Mouse (Mus musculus) liver, embryonic 15.5 days (tissue): ENCODE measurements around the gene Ppa1. TPM values are rescaled to one million over a fixed set of nuclear protein-coding genes. Genes with fewer than 3 reads are reported as not detected.
"Not testable (repeated sequence)": the region's sequence is repeated elsewhere in the genome, so short reads cannot be mapped to it uniquely, and the experiment has no call there.

Source experiments
- ATAC-seq: fragments of 200-750 bp; cut with Nextera tagmentation; 2 replicates; pipeline ENCODE4 v1.8.0; 2017; ENCODE audit warnings: moderate number of reproducible peaks, mild to moderate bottlenecking, moderate library complexity; ENCODE audit not compliant: insufficient read depth
- H3K27ac ChIP-seq: fragments of 300-500 bp; sonication (generic); replicated peaks from 2 replicates; pipeline ENCODE4 v1.5.1; 2015; ENCODE audit warnings: mild to moderate bottlenecking, inconsistent platforms
- H3K27me3 ChIP-seq: fragments of 300-500 bp; sonication (generic); 2 replicates; pipeline ENCODE4 v1.6.1; 2015; ENCODE audit warnings: mild to moderate bottlenecking, inconsistent platforms
- H3K36me3 ChIP-seq: fragments of 300-500 bp; sonication (generic); replicated peaks from 2 replicates; pipeline ENCODE4 v1.6.1; 2015; ENCODE audit warnings: moderate library complexity, mild to moderate bottlenecking, inconsistent platforms
- H3K4me1 ChIP-seq: fragments of 300-500 bp; sonication (generic); replicated peaks from 2 replicates; pipeline ENCODE4 v1.6.1; 2015; ENCODE audit warnings: inconsistent platforms
- H3K4me2 ChIP-seq: fragments of 300-500 bp; sonication (generic); 2 replicates; pipeline ENCODE4 v1.6.1; 2015; ENCODE audit warnings: moderate library complexity, mild to moderate bottlenecking, inconsistent platforms
- H3K4me3 ChIP-seq: fragments of 300-500 bp; sonication (generic); replicated peaks from 2 replicates; pipeline ENCODE4 v1.5.1; 2015; ENCODE audit warnings: mild to moderate bottlenecking, inconsistent platforms
- H3K9ac ChIP-seq: fragments of 300-500 bp; sonication (generic); 2 replicates; pipeline ENCODE4 v1.6.1; 2015; ENCODE audit warnings: moderate library complexity, mild to moderate bottlenecking, inconsistent platforms
- H3K9me3 ChIP-seq: fragments of 300-500 bp; sonication (generic); replicated peaks from 2 replicates; pipeline ENCODE4 v1.6.1; 2016; ENCODE audit warnings: inconsistent platforms
- WGBS: fragments of 180-500 bp; shearing (Covaris S2); methylation state at CpG from one replicate; pipeline ENCODE4 v1.1.7; 2015; ENCODE audit warnings: mixed read lengths; ENCODE audit not compliant: insufficient replicate concordance; 5-methylcytosine and 5-hydroxymethylcytosine counted together
- polyA plus RNA-seq: library from polyadenylated mRNA; unstranded; fragments of >200 nt; fragmentation: Nextera tagmentation; extraction: Ambion mirVana; gene quantifications from 2 replicates; pipeline ENCODE4 v1.2.1, GENCODE M21; 2015

Ppa1 gene
- polyA plus RNA-seq, result 91.9 and 92.6 TPM in 2 replicates

DNA sequence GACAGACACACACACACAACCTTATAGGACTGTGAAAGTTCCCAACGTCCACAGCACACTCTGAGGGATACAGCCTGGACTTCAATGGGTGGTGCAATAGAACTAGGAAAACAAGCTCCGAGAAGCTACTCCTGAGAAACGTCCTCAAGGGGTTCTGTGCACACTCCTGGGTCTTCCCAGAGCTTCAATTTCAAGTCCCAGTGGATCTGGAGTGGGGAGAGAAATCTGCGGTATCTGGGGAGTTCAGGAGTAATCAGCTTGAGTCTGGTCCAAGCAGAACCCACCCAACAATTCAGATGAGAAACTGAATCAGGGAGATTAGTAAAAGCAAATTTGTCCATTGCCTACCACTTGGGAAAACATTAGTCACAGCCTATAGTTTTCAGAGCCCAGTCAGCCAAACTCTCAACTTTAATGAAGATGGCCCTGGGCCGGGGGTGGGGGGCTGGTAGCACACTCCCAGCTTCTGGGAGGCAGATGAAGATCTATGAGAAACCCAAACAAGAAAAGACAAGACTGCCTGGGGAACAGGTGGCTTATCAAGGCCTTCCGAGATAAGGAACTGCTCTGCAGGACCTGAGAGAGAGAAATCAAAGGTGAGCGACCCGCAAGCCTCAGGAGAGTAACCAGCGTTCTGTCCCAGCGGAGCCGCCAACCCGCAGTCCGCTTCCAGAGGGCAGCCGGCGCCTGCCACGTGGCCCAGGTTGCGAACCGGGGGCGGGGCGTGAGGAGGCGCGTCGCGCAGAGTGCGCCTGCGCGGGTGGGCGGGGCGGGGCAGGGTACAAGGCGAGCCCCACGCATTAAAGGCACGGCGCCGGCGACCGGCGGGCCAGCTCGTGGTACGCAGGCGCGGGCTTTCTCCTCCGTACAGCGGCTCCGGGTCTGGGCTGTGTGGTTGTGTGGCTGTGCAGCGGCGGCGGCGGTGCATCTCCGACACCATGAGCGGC, at the start of gene Ppa1:
Gene Ppa1 (plus strand): TSS at position 763 of the 947 bp plus-strand sequence.
- Histone ChIP-seq H3K27me3 (no peaks in the 10 kb centered on the region), H3K27ac (peak within 1 kb of the TSS; percentile 79), H3K9me3 (no peaks in the 10 kb centered on the region), H3K4me2 (peak within 1 kb of the TSS; percentile 97), H3K36me3 (no peaks in the 10 kb centered on the region), H3K4me1 (peaks cover 23% of the 10 kb centered on the region), H3K4me3 (peak within 1 kb of the TSS; percentile 81), H3K9ac (peak within 1 kb of the TSS; percentile 80)
- WGBS, result 2% methylated on average over 50 of the region's 50 CpGs
- peak; percentile 93 for ATAC-seq

DNA sequence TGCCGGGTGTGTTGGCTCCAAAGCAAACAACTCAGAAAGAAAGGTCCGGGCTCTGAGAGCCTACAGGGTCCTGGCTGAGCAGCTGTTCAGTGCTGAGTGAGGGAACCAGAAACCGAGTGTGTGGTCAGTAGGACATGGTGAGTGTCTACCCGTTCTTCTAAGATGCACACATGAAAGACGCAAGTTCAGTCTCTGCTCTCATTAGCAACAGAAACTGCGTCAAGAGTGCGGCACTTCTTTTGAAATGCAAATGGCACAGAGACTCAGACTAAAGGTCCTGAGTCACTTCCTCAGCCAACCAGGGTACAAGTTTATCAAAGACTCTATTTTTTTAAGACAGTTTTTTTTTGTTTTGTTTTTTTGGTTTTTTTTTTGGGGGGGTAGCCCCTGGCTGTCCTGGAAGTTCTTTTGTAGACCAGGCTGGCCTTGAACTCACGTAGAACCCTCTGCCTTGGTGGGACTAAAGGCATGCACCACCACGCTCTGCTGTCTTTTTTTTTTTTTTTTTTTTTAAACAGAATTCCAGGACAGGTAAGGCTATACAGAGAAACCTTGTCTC, 48.7 kb upstream of the Ppa1 start:
- Histone ChIP-seq H3K4me2 (no peak overlapping the region), H3K27me3 (peaks cover 54% of the 10 kb centered on the region), H3K9ac (no peak overlapping the region), H3K4me1 (peaks cover 5% of the 10 kb centered on the region), H3K9me3 (no peaks in the 10 kb centered on the region), H3K36me3 (no peaks in the 10 kb centered on the region), H3K4me3 (no peak overlapping the region), H3K27ac (no peak overlapping the region)
- no peak for ATAC-seq
- WGBS, result 58% methylated on average over 9 of the region's 9 CpGs

DNA sequence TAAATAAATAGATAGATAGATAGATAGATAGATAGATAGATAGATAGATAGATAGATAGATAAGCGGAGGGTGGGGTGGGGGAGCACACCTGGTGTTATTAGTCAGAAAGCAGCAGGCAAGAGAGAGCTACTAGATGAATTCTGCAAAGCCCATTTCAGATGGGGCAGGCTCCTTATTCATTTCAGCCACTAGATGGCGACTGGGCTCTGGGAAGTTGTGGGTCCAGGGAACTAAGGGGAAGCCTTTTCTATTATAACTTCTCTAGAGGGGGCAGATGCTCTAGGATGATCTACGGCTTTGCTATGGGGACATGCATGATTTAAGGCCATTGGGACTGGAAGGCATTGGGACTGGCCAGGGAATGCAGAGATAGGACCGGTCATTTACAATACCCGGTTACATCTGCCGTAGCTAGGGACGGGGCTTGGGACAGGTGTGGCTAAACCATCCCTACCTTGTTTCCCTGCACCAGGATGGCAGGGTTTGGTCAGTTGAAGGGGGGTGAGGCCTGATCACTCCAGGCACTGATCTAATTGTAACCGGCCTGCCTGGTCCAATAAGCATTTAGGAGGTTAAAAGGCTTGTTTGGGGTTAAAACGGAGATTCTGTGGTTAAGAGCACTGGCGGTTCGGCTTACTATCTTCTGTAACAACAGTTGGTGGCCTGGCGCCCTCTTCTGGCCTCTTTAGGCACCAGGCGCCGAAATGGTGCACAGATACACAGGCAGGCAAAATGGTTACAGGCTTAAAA, 45.9 kb upstream of the Ppa1 start:
- Histone ChIP-seq H3K27ac (no peak overlapping the region), H3K4me3 (peak overlapping the region; percentile 21), H3K27me3 (peaks cover 28% of the 10 kb centered on the region), H3K36me3 (no peaks in the 10 kb centered on the region), H3K4me2 (peak overlapping the region; percentile 59), H3K9ac (no peak overlapping the region), H3K9me3 (no peaks in the 10 kb centered on the region), H3K4me1 (peaks cover 5% of the 10 kb centered on the region)
- 8% methylated on average over 14 of the region's 14 CpGs for whole genome bisulfite sequencing
- peak; percentile 58; the same call in 1 of the 2 replicates for ATAC-seq

DNA sequence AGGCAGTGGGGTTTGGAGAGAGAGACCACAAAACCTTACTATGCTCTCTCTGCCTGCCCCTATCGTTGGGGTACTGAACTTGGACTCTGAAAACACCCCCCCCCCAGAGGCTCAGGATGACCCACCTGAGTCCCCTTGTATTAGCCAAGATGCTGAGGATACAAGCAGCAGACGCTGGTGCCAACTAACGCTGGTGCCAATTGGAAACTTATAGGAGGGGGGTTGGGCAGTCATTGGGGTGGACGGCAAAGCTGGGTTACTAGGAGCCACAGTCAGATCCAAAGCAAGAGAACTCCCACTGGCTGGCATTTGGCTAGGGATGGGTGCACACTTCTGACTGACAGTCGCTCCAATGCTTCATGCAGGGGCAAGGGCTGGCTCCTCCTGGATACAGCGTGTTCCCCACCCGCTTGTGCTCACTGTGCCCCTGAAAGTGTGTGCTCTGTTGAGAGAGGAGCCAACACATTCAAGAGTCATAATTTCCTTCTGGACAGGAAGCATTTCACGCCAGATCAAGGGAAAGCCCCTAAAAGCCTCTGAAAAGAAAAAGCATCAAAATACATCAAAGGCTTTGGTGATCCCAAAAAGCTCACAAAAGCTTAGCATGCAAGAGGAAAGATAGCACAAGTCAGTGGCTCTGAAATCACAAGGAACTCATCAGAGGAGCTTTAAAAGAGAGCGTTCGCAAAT, 43.8 kb upstream of the Ppa1 start:
- Histone ChIP-seq H3K4me2 (no peak overlapping the region), H3K4me3 (no peak overlapping the region), H3K9me3 (no peaks in the 10 kb centered on the region), H3K27me3 (peaks cover 12% of the 10 kb centered on the region), H3K4me1 (peaks cover 5% of the 10 kb centered on the region), H3K36me3 (no peaks in the 10 kb centered on the region), H3K27ac (no peak overlapping the region), H3K9ac (no peak overlapping the region)
- ATAC-seq, result no peak
- WGBS, result 61% methylated on average over 10 of the region's 10 CpGs

DNA sequence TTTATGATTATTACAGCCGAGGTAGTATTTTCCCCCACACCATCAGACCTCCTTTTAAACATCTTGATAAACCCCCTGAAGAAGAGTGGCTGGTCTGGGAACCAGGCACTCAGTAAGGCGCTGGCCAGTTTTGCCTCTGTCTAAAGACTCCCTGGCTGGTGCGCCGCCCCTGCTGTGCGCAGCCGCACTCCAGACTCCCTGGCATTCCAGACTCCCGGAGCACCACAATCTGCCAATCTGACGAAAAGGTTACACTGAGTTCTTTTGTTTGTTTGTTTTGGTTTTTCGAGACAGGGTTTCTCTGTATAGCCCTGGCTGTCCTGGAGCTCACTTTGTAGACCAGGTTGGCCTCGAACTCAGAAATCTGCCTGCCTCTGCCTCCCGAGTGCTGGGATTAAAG, 43.0 kb upstream of the Ppa1 start:
- ATAC-seq, H3K36me3 ChIP-seq, H3K4me2 ChIP-seq, H3K4me3 ChIP-seq, H3K9me3 ChIP-seq, H3K27ac ChIP-seq, H3K4me1 ChIP-seq, H3K9ac ChIP-seq: not testable (repeated sequence)
- WGBS, result 58% methylated on average over 11 of the region's 11 CpGs
- peaks cover 12% of the 10 kb centered on the region for H3K27me3 ChIP-seq

DNA sequence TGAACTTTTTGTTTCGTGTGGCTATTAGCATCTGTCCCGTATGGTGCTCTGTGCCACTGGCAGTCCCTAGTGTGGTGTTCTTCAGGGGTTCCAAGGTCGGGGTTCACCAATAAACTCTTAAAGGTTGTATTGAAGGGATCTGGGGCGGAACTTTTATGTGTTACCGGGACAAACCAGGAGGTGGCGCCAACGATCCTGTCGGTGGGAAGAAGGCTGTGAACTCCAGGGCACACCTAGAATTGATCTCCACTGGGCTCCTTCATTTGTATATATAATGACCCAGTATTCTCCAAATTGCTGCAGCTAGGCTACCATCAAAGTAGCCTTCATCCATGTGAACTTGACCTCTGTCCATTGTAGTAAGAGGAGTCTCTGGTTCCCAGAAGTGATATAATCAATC, 42.5 kb upstream of the Ppa1 start:
- Histone ChIP-seq H3K4me1 (peaks cover 5% of the 10 kb centered on the region), H3K4me3 (no peak overlapping the region), H3K9ac (no peak overlapping the region), H3K27ac (no peak overlapping the region), H3K9me3 (no peaks in the 10 kb centered on the region), H3K4me2 (no peak overlapping the region), H3K27me3 (peaks cover 15% of the 10 kb centered on the region), H3K36me3 (no peaks in the 10 kb centered on the region)
- no peak for ATAC-seq
- WGBS, result 5% methylated on average over 8 of the region's 8 CpGs

DNA sequence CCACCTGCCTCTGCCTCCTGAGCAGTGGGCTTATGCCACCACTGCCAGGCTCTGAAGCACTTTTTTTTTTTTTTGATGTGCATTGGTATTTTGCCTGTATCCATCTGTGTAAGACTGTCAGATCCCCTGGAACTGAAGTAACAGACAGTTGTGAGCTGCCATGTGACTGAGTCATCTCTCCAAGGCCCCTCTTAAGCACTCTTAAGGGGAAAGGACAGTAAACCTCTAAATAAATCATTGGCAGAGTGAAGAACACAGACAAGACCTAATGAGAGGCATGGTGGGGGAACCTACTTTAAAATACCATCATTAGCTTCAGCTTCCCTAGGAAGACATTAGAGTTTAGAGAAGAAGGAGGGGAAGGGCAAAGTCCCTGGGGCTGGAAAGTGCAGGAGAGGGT, 40.1 kb upstream of the Ppa1 start:
- Histone ChIP-seq H3K36me3 (no peaks in the 10 kb centered on the region), H3K4me3 (no peak overlapping the region), H3K4me2 (no peak overlapping the region), H3K27me3 (peaks cover 15% of the 10 kb centered on the region), H3K27ac (no peak overlapping the region), H3K9me3 (no peaks in the 10 kb centered on the region), H3K9ac (no peak overlapping the region), H3K4me1 (no peaks in the 10 kb centered on the region)
- ATAC-seq, result no peak

DNA sequence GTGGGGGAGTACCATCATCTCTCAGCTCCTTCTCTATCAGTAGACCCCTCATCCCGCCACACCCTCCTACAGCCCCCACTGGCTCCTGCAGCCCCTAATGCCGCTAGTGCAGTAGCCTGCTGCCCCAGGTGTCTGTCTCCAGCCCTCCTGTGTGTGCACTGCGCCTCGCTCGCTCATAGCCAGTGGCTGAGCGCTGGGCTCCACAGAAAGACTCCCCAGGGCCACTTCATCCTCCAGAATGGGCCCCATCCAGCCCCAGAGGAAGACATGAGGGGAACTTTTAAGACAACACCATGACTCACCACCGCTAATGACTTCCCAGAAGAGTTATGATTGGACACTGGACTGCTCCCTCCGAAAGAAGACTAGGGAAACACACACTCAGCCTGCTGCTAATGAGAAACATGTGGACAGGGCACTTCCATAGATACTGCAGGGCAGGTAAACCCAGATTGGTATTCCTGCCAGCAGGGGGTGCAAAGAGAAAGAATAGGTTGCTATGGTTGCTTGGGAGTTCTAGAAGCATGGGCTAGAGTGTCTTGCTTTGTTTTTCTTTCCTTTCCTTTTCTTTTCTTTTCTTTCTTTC, 37.6 kb upstream of the Ppa1 start:
- no peaks in the 10 kb centered on the region for H3K4me1 ChIP-seq
- H3K9me3 ChIP-seq, result no peaks in the 10 kb centered on the region
- H3K9ac ChIP-seq, result no peak overlapping the region
- ATAC-seq, result no peak
- H3K27me3 ChIP-seq, result 0 out of 2 replicates have a peak, but pooled peaks cover 3% of the 10 kb centered on the region
- H3K4me2 ChIP-seq, result no peak overlapping the region
- WGBS, result 65% methylated on average over 8 of the region's 8 CpGs
- H3K36me3 ChIP-seq, result no peaks in the 10 kb centered on the region
- H3K27ac ChIP-seq, result no peak overlapping the region
- H3K4me3 ChIP-seq, result no peak overlapping the region

DNA sequence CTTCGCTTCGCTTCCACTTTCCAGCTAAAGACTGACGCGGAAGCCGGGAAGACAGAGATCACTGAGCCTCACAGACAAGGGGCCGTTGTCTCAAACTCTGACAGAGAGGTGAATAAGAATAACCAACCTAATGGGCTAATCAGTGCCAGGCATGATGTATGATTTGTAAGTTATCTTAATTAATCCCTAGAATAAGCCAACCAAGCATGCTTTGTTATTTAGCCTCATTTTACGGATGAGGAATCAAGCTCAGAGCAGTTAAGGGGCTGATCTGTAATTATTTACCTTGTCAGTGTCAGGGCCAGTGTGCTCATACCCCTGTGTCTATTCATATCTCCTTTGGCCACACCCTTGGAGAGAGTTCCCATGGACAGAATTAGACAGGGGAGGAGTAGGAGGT, 34.0 kb upstream of the Ppa1 start:
- 82% methylated on average over 7 of the region's 7 CpGs for WGBS
- Histone ChIP-seq H3K4me1 (no peaks in the 10 kb centered on the region), H3K9me3 (no peaks in the 10 kb centered on the region), H3K27me3 (0 out of 2 replicates have a peak, but pooled peaks cover 3% of the 10 kb centered on the region), H3K9ac (no peak overlapping the region), H3K4me3 (no peak overlapping the region), H3K27ac (no peak overlapping the region), H3K4me2 (no peak overlapping the region), H3K36me3 (no peaks in the 10 kb centered on the region)
- no peak for ATAC-seq

DNA sequence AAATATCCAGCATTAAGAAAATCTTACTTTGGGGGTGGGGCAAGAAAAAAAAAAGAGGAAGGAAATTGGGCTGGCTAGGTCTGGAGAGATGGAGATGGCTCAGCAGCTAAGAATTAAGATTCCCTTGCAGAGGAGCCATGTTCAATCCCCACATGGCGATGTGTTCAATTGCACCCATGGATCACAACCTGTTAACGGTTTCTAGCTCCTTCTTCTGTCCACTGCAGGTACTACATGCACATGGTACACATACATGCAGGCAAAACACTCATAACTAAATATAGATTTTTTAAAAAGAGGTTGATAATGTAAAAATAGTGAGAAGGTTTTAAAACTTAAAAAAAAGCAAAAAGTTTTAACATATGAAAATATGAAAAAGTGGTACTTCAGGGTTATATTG, 29.8 kb upstream of the Ppa1 start:
- ATAC-seq, result no peak
- H3K36me3 ChIP-seq, result no peaks in the 10 kb centered on the region
- H3K4me1 ChIP-seq, result no peaks in the 10 kb centered on the region
- WGBS, result 71% methylated on average over 2 of the region's 2 CpGs
- H3K9me3 ChIP-seq, result no peaks in the 10 kb centered on the region
- H3K4me2 ChIP-seq, result no peak overlapping the region
- no peak overlapping the region for H3K27ac ChIP-seq
- H3K4me3 ChIP-seq, result no peak overlapping the region
- H3K27me3 ChIP-seq, result no peaks in the 10 kb centered on the region
- H3K9ac ChIP-seq, result no peak overlapping the region
